Comparison of ENCODE assay signal across 25 mouse cellular contexts in genomic region chr1:135799109-135799627, GRCm38 (mm10). TPM values are rescaled to one million over a fixed set of nuclear protein-coding genes. Genes with fewer than 3 reads are reported as not detected.
DNase-seq lines count a peak whose midpoint lies in the region; ATAC-seq and TF ChIP-seq lines count a peak whose summit lies in the region.
"Had no signal": no experiment of that assay in that cellular context is flagged by ENCODE, and none has a peak within 500 bp of the region (broad histone marks: within the 10 kb centered on the region; RNA-seq: fewer than 3 reads in every experiment).

No protein-coding gene starts in this region.

- no peak for ATAC-seq in heart, embryonic 13.5 days (ENCODE audit: extremely low read depth, insufficient number of reproducible peaks, low FRiP score, low TSS enrichment)
- ATAC-seq in intestine, embryonic 16.5 days: no peak
- ATAC-seq in intestine, postnatal 0 days: no peak
- no peak for ATAC-seq in limb, embryonic 11.5 days (ENCODE audit: insufficient number of reproducible peaks, low FRiP score, low TSS enrichment, low read depth)
- no peak for ATAC-seq in limb, embryonic 15.5 days (ENCODE audit: insufficient number of reproducible peaks, low FRiP score, low TSS enrichment, low read depth)
- ATAC-seq: forebrain, postnatal 0 days had no signal

- peak overlapping the region; percentile 78 for H3K4me2 ChIP-seq in heart, embryonic 13.5 days
- no peak overlapping the region for H3K4me2 ChIP-seq in intestine, embryonic 16.5 days (ENCODE audit: low read depth, low read length)
- H3K4me2 ChIP-seq in intestine, postnatal 0 days (replicated peaks; ENCODE audit: low read depth): no peak overlapping the region
- peak overlapping the region; percentile 10; the same call in 1 of the 2 replicates for H3K4me2 ChIP-seq in limb, embryonic 11.5 days (ENCODE audit: low read depth, severe bottlenecking)
- no peak overlapping the region for H3K4me2 ChIP-seq in limb, embryonic 15.5 days
- H3K4me2 ChIP-seq: hindbrain, embryonic 12.5 days; lung, embryonic 15.5 days; neural tube, embryonic 12.5 days had no signal

- H3K9ac ChIP-seq in heart, embryonic 13.5 days: peak overlapping the region; percentile 93
- H3K9ac ChIP-seq in intestine, embryonic 16.5 days (ENCODE audit: low read depth, low read length): no peak overlapping the region
- H3K9ac ChIP-seq in intestine, postnatal 0 days (ENCODE audit: low read depth, low read length): no peak overlapping the region
- no peak overlapping the region for H3K9ac ChIP-seq in limb, embryonic 11.5 days (ENCODE audit: low read length)
- no peak overlapping the region for H3K9ac ChIP-seq in limb, embryonic 15.5 days
- H3K9ac ChIP-seq: forebrain, postnatal 0 days; hindbrain, embryonic 12.5 days; liver, embryonic 14.5 days; lung, embryonic 15.5 days; neural tube, embryonic 12.5 days had no signal

- H3K27ac ChIP-seq in heart, embryonic 13.5 days (replicated peaks): peak overlapping the region; percentile 99
- H3K27ac ChIP-seq in intestine, embryonic 16.5 days (ENCODE audit: low read length): peak overlapping the region; percentile 89; the same call in 1 of the 2 replicates
- H3K27ac ChIP-seq in intestine, postnatal 0 days (ENCODE audit: low read depth, low read length): no peak overlapping the region
- no peak overlapping the region for H3K27ac ChIP-seq in limb, embryonic 11.5 days (replicated peaks; ENCODE audit: low read depth, low read length)
- peak overlapping the region; percentile 60 for H3K27ac ChIP-seq in limb, embryonic 15.5 days
- H3K27ac ChIP-seq: hindbrain, embryonic 12.5 days; liver, embryonic 14.5 days; neural tube, embryonic 12.5 days had no signal

- H3K4me1 ChIP-seq in heart, embryonic 13.5 days: peaks cover 94% of the 10 kb centered on the region
- peaks cover 48% of the 10 kb centered on the region for H3K4me1 ChIP-seq in intestine, embryonic 16.5 days (ENCODE audit: control insufficient read depth, insufficient read depth, low read length)
- H3K4me1 ChIP-seq in intestine, postnatal 0 days (replicated peaks; ENCODE audit: control insufficient read depth, insufficient read depth, low read length): peaks cover 24% of the 10 kb centered on the region
- peaks cover 18% of the 10 kb centered on the region; the same call in 1 of the 2 replicates for H3K4me1 ChIP-seq in limb, embryonic 11.5 days (ENCODE audit: control insufficient read depth, insufficient read depth, low read length)
- peaks cover 23% of the 10 kb centered on the region for H3K4me1 ChIP-seq in limb, embryonic 15.5 days

- H3K27me3 ChIP-seq in heart, embryonic 13.5 days (replicated peaks): no peaks in the 10 kb centered on the region
- H3K27me3 ChIP-seq in intestine, embryonic 16.5 days (replicated peaks; ENCODE audit: control insufficient read depth, insufficient read depth, low read length): no peaks in the 10 kb centered on the region
- H3K27me3 ChIP-seq in intestine, postnatal 0 days (replicated peaks; ENCODE audit: control insufficient read depth, insufficient read depth, low read length): no peaks in the 10 kb centered on the region
- no peaks in the 10 kb centered on the region for H3K27me3 ChIP-seq in limb, embryonic 11.5 days (ENCODE audit: control insufficient read depth, insufficient read depth, low read length)
- no peaks in the 10 kb centered on the region for H3K27me3 ChIP-seq in limb, embryonic 15.5 days
- H3K27me3 ChIP-seq: lung, embryonic 15.5 days; neural tube, embryonic 12.5 days had no signal

- peak overlapping the region; percentile 67 for H3K4me3 ChIP-seq in heart, embryonic 13.5 days
- H3K4me3 ChIP-seq in intestine, embryonic 16.5 days (ENCODE audit: low read length): no peak overlapping the region
- no peak overlapping the region for H3K4me3 ChIP-seq in intestine, postnatal 0 days (ENCODE audit: low read depth, low read length)
- no peak overlapping the region for H3K4me3 ChIP-seq in limb, embryonic 11.5 days (ENCODE audit: low read depth, low read length)
- H3K4me3 ChIP-seq in limb, embryonic 15.5 days: peak overlapping the region; percentile 13; the same call in 1 of the 2 replicates
- H3K4me3 ChIP-seq: hindbrain, embryonic 12.5 days; lung, embryonic 15.5 days; neural tube, embryonic 12.5 days had no signal

- H3K36me3 ChIP-seq in heart, embryonic 13.5 days: peaks cover 24% of the 10 kb centered on the region
- no peaks in the 10 kb centered on the region for H3K36me3 ChIP-seq in intestine, embryonic 16.5 days (ENCODE audit: control insufficient read depth, insufficient read depth, low read length)
- no peaks in the 10 kb centered on the region for H3K36me3 ChIP-seq in intestine, postnatal 0 days (ENCODE audit: control insufficient read depth, insufficient read depth)
- no peaks in the 10 kb centered on the region for H3K36me3 ChIP-seq in limb, embryonic 11.5 days (ENCODE audit: control insufficient read depth, insufficient read depth, low read length)
- no peaks in the 10 kb centered on the region for H3K36me3 ChIP-seq in limb, embryonic 15.5 days
- H3K36me3 ChIP-seq: hindbrain, embryonic 12.5 days; lung, embryonic 15.5 days; neural tube, embryonic 12.5 days had no signal

- WGBS in heart, embryonic 13.5 days: 6% methylated on average over 8 of the region's 8 CpGs
- 54% methylated on average over 8 of the region's 8 CpGs for WGBS in intestine, embryonic 16.5 days
- WGBS in intestine, postnatal 0 days: 57% methylated on average over 8 of the region's 8 CpGs
- 45% methylated on average over 8 of the region's 8 CpGs for WGBS in limb, embryonic 11.5 days
- 37% methylated on average over 8 of the region's 8 CpGs for WGBS in limb, embryonic 15.5 days

- DNase-seq in heart, adult 8-10 months (ENCODE audit: low spot score): no peak
- DNase-seq in limb, embryonic 11.5 days (ENCODE audit: low spot score): no peak
- no peak for DNase-seq in cerebellum, adult 18-20 months
- DNase-seq: adrenal gland, adult 2 months; cerebellum, adult 11 months; cerebellum, postnatal 25 days; forebrain, postnatal 0 days; kidney, adult 2 months; kidney, postnatal 10 days; left cerebral cortex, postnatal 4 days; lung, postnatal 4 days; midbrain, embryonic 14.5 days; right cerebral cortex, postnatal 14 days had no signal

- no peaks in the 10 kb centered on the region for H3K9me3 ChIP-seq in heart, embryonic 13.5 days
- H3K9me3 ChIP-seq in intestine, embryonic 16.5 days (ENCODE audit: control insufficient read depth, low read length): no peaks in the 10 kb centered on the region
- no peaks in the 10 kb centered on the region for H3K9me3 ChIP-seq in intestine, postnatal 0 days (ENCODE audit: control insufficient read depth)
- no peaks in the 10 kb centered on the region for H3K9me3 ChIP-seq in limb, embryonic 11.5 days (ENCODE audit: control insufficient read depth, low read length)
- H3K9me3 ChIP-seq in limb, embryonic 15.5 days: no peaks in the 10 kb centered on the region
- H3K9me3 ChIP-seq: hindbrain, embryonic 12.5 days; lung, embryonic 15.5 days; neural tube, embryonic 12.5 days had no signal

- no peak for TF ChIP-seq CTCF in intestine, postnatal 0 days (IDR thresholded peaks at IDR 0.05; ENCODE audit: low read depth)

RNA-seq across cellular contexts. Expression of gene Lad1, which starts 19.2 kb away (rescaled TPM):
- polyA plus RNA-seq in heart, embryonic 13.5 days (2015; fragmentation: Nextera tagmentation; extraction: Ambion mirVana): 4.0 and 4.4 TPM in 2 replicates
- 1 to 10 TPM; 5.0 to 8.6 (median 5.5) TPM for total RNA-seq in heart, adult 8-10 months (2022)
- 260 and 283 TPM in 2 replicates for polyA plus RNA-seq in intestine, embryonic 16.5 days (2015; fragmentation: Nextera tagmentation; extraction: Ambion mirVana)
- polyA plus RNA-seq in intestine, postnatal 0 days (2015; fragmentation: Nextera tagmentation; extraction: Ambion mirVana): 208 and 224 TPM in 2 replicates
- polyA plus RNA-seq in limb, embryonic 11.5 days (2014; fragmentation: Nextera tagmentation; extraction: Ambion mirVana): 4.5 TPM in 2 replicates
- polyA plus RNA-seq in limb, embryonic 15.5 days (2015; fragmentation: Nextera tagmentation; extraction: Ambion mirVana): 63.8 and 67.8 TPM in 2 replicates
- total RNA-seq: megakaryocyte-erythroid progenitor cell, adult 5-6 weeks; MEL had no signal

RNA-seq across cellular contexts. Expression of gene Tnni1, which starts 19.9 kb away (rescaled TPM):
- polyA plus RNA-seq in heart, embryonic 13.5 days (2015; fragmentation: Nextera tagmentation; extraction: Ambion mirVana): 3,602 and 4,207 TPM in 2 replicates
- 1 to 10 TPM in 2 of 4 experiments, under 1 TPM in 2; 0.44 to 2.4 (median 1.1) TPM for total RNA-seq in heart, adult 8-10 months (2022)
- polyA plus RNA-seq in intestine, embryonic 16.5 days (2015; fragmentation: Nextera tagmentation; extraction: Ambion mirVana): 6.4 and 8.7 TPM in 2 replicates
- polyA plus RNA-seq in intestine, postnatal 0 days (2015; fragmentation: Nextera tagmentation; extraction: Ambion mirVana): 3.1 and 4.1 TPM in 2 replicates
- 13.7 and 19.4 TPM in 2 replicates for polyA plus RNA-seq in limb, embryonic 11.5 days (2014; fragmentation: Nextera tagmentation; extraction: Ambion mirVana)
- polyA plus RNA-seq in limb, embryonic 15.5 days (2015; fragmentation: Nextera tagmentation; extraction: Ambion mirVana): 231 and 577 TPM in 2 replicates
- total RNA-seq: adrenal gland, adult 2 months; layer of hippocampus, postnatal 10 days; left cerebral cortex, postnatal 4 days; MEL had no signal

RNA-seq across cellular contexts. Expression of gene Phlda3, which starts 33.2 kb away (rescaled TPM):
- polyA plus RNA-seq in heart, embryonic 13.5 days (2015; fragmentation: Nextera tagmentation; extraction: Ambion mirVana): 67.1 and 75.3 TPM in 2 replicates
- total RNA-seq in heart, adult 8-10 months (2022): 10 to 100 TPM in 1 of 4 experiments, 1 to 10 TPM in 3; 7.2 to 12.7 (median 8.4) TPM
- polyA plus RNA-seq in intestine, embryonic 16.5 days (2015; fragmentation: Nextera tagmentation; extraction: Ambion mirVana): 36.2 and 36.6 TPM in 2 replicates
- 22.0 and 22.5 TPM in 2 replicates for polyA plus RNA-seq in intestine, postnatal 0 days (2015; fragmentation: Nextera tagmentation; extraction: Ambion mirVana)
- 32.8 and 33.3 TPM in 2 replicates for polyA plus RNA-seq in limb, embryonic 11.5 days (2014; fragmentation: Nextera tagmentation; extraction: Ambion mirVana)
- polyA plus RNA-seq in limb, embryonic 15.5 days (2015; fragmentation: Nextera tagmentation; extraction: Ambion mirVana): 96.2 and 105 TPM in 2 replicates

RNA-seq across cellular contexts. Expression of gene Tnnt2, which starts 37.0 kb away (rescaled TPM):
- 5,554 and 6,221 TPM in 2 replicates for polyA plus RNA-seq in heart, embryonic 13.5 days (2015; fragmentation: Nextera tagmentation; extraction: Ambion mirVana)
- total RNA-seq in heart, adult 8-10 months (2022): over 10,000 TPM in 2 of 4 experiments, 1,000 to 10,000 TPM in 2; 8,821 to 11,650 (median 10,060) TPM
- polyA plus RNA-seq in intestine, embryonic 16.5 days (2015; fragmentation: Nextera tagmentation; extraction: Ambion mirVana): 23.5 and 26.7 TPM in 2 replicates
- 56.8 and 73.9 TPM in 2 replicates for polyA plus RNA-seq in intestine, postnatal 0 days (2015; fragmentation: Nextera tagmentation; extraction: Ambion mirVana)
- 6.0 and 7.3 TPM in 2 replicates for polyA plus RNA-seq in limb, embryonic 11.5 days (2014; fragmentation: Nextera tagmentation; extraction: Ambion mirVana)
- polyA plus RNA-seq in limb, embryonic 15.5 days (2015; fragmentation: Nextera tagmentation; extraction: Ambion mirVana): 87.0 and 226 TPM in 2 replicates
- total RNA-seq: megakaryocyte-erythroid progenitor cell, adult 5-6 weeks; MEL had no signal
- polyA plus RNA-seq: forebrain, embryonic 11.5 days had no signal

Comparison
In these comparisons a context has a peak if more than half of its experiments do, and no peak if none do; other contexts are left out.
1. H3K27ac ChIP-seq: peak in heart, embryonic 13.5 days (single experiment), intestine, embryonic 16.5 days (single experiment) and limb, embryonic 15.5 days (single experiment); none in intestine, postnatal 0 days (single experiment) and limb, embryonic 11.5 days (single experiment).
2. H3K4me2 ChIP-seq: peak in heart, embryonic 13.5 days (single experiment) and limb, embryonic 11.5 days (single experiment); none in intestine, embryonic 16.5 days (single experiment), intestine, postnatal 0 days (single experiment) and limb, embryonic 15.5 days (single experiment).
3. H3K4me3 ChIP-seq: peak in heart, embryonic 13.5 days (single experiment) and limb, embryonic 15.5 days (single experiment); none in intestine, embryonic 16.5 days (single experiment), intestine, postnatal 0 days (single experiment) and limb, embryonic 11.5 days (single experiment).
4. RNA of gene Lad1, which starts 19.2 kb away (polyA plus RNA-seq): 260 to 283 TPM in intestine, embryonic 16.5 days, 208 to 224 TPM in intestine, postnatal 0 days and 63.8 to 67.8 TPM in limb, embryonic 15.5 days; 4.5 TPM in limb, embryonic 11.5 days and 4.0 to 4.4 TPM in heart, embryonic 13.5 days; every median in the first group is over 10 times any median in the second.